Mouse (Mus musculus): ENCODE measurements around the gene Acaa1b. TPM values are rescaled to one million over a fixed set of nuclear protein-coding genes. Genes with fewer than 3 reads are reported as not detected.

Acaa1b gene
- polyA plus RNA-seq (2012; rRNA removed), result 3.7 and 4.9 TPM in 2 replicates

GRCm38 (mm10) chr9:119156278-119157201 is at the start of gene Acaa1b:
Gene Acaa1b, minus strand, starts transcription at chr9:119157093.

DNA sequence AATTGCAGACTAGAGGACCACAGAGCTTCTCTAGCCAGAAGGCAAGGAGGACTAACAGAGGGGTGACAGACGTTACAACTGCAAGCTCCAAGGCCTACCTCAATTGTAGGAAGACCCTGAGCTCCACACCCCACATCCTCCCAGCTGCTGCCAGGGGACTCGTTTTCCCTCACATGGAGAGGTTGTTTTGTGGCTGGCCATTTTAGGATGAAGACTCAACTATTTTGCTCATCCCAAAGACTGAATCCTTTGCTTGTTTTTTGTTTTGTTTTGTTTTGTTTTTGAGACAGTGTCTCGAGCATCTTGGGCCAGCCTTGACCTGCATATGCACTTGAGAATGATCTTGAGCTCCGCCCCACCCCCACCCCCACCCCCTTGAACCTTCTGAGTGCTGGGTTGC is 2.0 kb upstream of the Acaa1b start, which contains the start of gene Gm47289:
TSS of gene Gm47289 (plus strand) at position 301 of the 400 bp plus-strand sequence.

DNA sequence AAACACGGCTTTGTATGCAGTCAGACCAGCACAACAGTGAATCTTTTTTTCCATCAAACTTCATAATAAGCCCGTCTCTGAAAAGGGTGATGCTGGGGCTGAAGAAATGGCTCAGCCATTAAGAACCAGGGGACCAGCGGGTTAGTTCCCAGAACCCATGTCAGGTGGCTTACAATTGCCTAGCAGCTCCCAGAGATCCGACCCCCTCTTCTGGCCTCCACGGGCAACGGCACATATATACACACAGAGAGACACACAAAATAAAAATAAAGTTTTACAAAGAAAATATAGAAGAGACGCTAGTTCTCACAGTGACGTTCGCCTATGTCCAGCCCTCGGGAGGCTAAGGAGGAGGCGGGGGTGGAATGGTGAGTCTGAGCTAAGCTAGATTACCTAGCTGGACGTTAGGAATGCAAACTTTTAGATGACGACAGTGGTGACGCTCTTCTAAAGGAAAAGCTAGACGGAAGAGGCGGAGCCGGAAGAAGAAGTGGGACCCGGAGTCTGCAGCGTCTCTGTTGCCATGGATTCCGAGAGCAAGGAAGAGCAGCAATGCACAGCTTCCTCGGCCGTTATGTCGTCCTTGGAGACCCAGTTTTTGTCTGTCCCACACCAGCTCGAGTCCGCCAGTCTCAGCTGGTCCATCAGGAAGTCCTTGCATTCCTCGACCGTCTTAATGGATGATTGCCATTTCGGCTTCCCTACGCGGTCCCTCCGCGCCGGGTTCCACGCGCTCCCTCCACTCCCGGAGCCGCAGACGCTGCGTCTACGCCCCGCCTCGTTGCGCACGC is 54.7 kb downstream of the Acaa1b start, which contains the start of gene Dlec1:
TSS of gene Dlec1 (plus strand) at position 487 of the 791 bp plus-strand sequence.

Other genes with a start within 250 kb of the Acaa1b start
- gene Ctdspl, start 230.6 kb downstream of the Acaa1b start, polyA plus RNA-seq (2012; rRNA removed), result 8.8 and 9.5 TPM in 2 replicates
- gene Vill, start 104.3 kb downstream of the Acaa1b start, polyA plus RNA-seq (2012; rRNA removed), result 72.1 and 90.0 TPM in 2 replicates
- 24.9 and 31.5 TPM in 2 replicates for gene Plcd1, start 63.6 kb downstream of the Acaa1b start, polyA plus RNA-seq (2012; rRNA removed)
- gene Dlec1, start 54.6 kb downstream of the Acaa1b start, polyA plus RNA-seq (2012; rRNA removed), result 0.26 and 1.2 TPM in 2 replicates
- not detected in 2 replicates for gene Gm47289, start 2.1 kb upstream of the Acaa1b start, polyA plus RNA-seq (2012; rRNA removed)
- not detected in 2 replicates for gene Slc22a13, start 52.0 kb upstream of the Acaa1b start, polyA plus RNA-seq (2012; rRNA removed)
- gene Oxsr1, start 165.3 kb upstream of the Acaa1b start, polyA plus RNA-seq (2012; rRNA removed), result 4.1 and 5.6 TPM in 2 replicates
- gene Acaa1a, start 182.6 kb upstream of the Acaa1b start, polyA plus RNA-seq (2012; rRNA removed), result 248 and 519 TPM in 2 replicates
- 10.9 and 14.1 TPM in 2 replicates for gene Myd88, start 184.3 kb upstream of the Acaa1b start, polyA plus RNA-seq (2012; rRNA removed)
- gene Xylb, start 200.3 kb upstream of the Acaa1b start, polyA plus RNA-seq (2012; rRNA removed), result 2.9 TPM in 2 replicates
- gene Slc22a14, start 208.5 kb upstream of the Acaa1b start, polyA plus RNA-seq (2012; rRNA removed), result not detected in 2 replicates
- 1.5 and 2.4 TPM in 2 replicates for gene Acvr2b, start 245.0 kb upstream of the Acaa1b start, polyA plus RNA-seq (2012; rRNA removed)